7 mouse cellular contexts compared by ENCODE assay signal in the genomic region with DNA sequence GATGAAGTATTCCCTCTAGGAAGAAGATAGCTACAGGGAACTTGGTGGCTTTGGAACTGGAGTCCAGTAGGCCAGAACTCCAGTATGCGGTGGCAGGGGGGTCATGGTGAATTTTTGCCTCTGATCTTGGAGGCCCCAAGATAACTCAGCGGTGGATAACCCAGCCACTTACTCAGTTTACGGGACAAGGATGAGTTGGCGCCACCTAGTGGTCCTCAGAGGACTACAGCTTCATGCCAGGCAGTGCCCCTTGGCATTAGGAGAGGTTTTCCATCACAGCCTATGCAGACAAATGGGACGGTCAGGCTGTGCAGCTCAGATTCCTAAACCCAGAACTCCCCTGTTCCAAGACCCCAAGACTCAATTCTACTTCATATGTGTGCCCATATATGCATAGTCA. TPM values are rescaled to one million over a fixed set of nuclear protein-coding genes. Genes with fewer than 3 reads are reported as not detected.
DNase-seq lines count a peak whose midpoint lies in the region; ATAC-seq and TF ChIP-seq lines count a peak whose summit lies in the region.

No protein-coding gene starts in this region.

- H3K4me1 ChIP-seq in CH12.LX (ENCODE audit: control insufficient read depth in 1 of 2, insufficient read depth in 2 of 2), result peaks cover 7 to 33% of the 10 kb centered on the region in 2 experiments
- H3K4me1 ChIP-seq in forebrain, embryonic 16.5 days (replicated peaks; ENCODE audit: control insufficient read depth, insufficient read depth, low read length), result peaks cover 11% of the 10 kb centered on the region
- peaks cover 33% of the 10 kb centered on the region for H3K4me1 ChIP-seq in lung, adult 2 months (ENCODE audit: control insufficient read depth, insufficient read depth, low read length)

- TF ChIP-seq CTCF in C2C12 (IDR thresholded peaks at IDR 0.05; ENCODE audit: control insufficient read depth, insufficient read depth, insufficient read length), result peak; percentile 91
- peak; percentile 92 to 98 for TF ChIP-seq CTCF in CH12.LX (conservative IDR thresholded peaks at IDR 0.05 in 1 of 2, IDR thresholded peaks at IDR 0.05 in 1 of 2; ENCODE audit: low read depth in 2 of 2, low read length in 2 of 2)
- peak; percentile 94 for TF ChIP-seq CTCF in lung, adult 2 months (IDR thresholded peaks at IDR 0.05; ENCODE audit: insufficient read depth, low read length)

- 0 out of 2 replicates have a peak, but pooled peaks have one; percentile 23 for ATAC-seq in cerebellum, adult (ENCODE audit: insufficient number of reproducible peaks, low FRiP score, low TSS enrichment)
- ATAC-seq in forebrain, embryonic 16.5 days, result peak; percentile 52; the same call in 1 of the 2 replicates

- dilution Hi-C loops in CH12.LX (cut with MboI; ENCODE audit: extremely low pct_ligation_motif_present, extremely low pct_unique_long_range_greater_than_20kb, low sequenced_read_pairs), result no loop called here

- TF ChIP-seq EP300 in CH12.LX (IDR thresholded peaks at IDR 0.05; ENCODE audit: low read length), result no peak

- no peak overlapping the region for H3K9ac ChIP-seq in CH12.LX (ENCODE audit: insufficient read depth, low read depth)
- no peak overlapping the region for H3K9ac ChIP-seq in forebrain, embryonic 16.5 days (replicated peaks; ENCODE audit: low read depth, low read length)

- no peaks in the 10 kb centered on the region for H3K9me3 ChIP-seq in CH12.LX (replicated peaks; ENCODE audit: low read length)
- no peaks in the 10 kb centered on the region for H3K9me3 ChIP-seq in forebrain, embryonic 16.5 days (ENCODE audit: control insufficient read depth, low read length)

- H3ac ChIP-seq in C2C12 (ENCODE audit: control insufficient read depth, insufficient read length, low read depth), result no peak overlapping the region

- peaks cover 54% of the 10 kb centered on the region for H3K79me2 ChIP-seq in C2C12 (ENCODE audit: control insufficient read depth, insufficient read depth)
- peaks cover 6% of the 10 kb centered on the region for H3K79me2 ChIP-seq in CH12.LX (replicated peaks; ENCODE audit: control insufficient read depth, extremely low read depth, insufficient read depth, poor library complexity, severe bottlenecking)

- in situ Hi-C loops in CH12.LX (cut with MboI; ENCODE audit: low pct_ligation_motif_present, low pct_unique_long_range_greater_than_20kb, low sequenced_read_pairs), result no loop called here

- 21% methylated on average over 5 of the region's 5 CpGs for WGBS in forebrain, embryonic 16.5 days
- 9% methylated on average over 5 of the region's 5 CpGs for WGBS in lung, adult 2 months

- peaks cover 75% of the 10 kb centered on the region for H3K36me3 ChIP-seq in C2C12 (ENCODE audit: control insufficient read depth, insufficient read depth)
- H3K36me3 ChIP-seq in CH12.LX (replicated peaks in 1 of 2; ENCODE audit: control insufficient read depth in 1 of 2, insufficient read depth in 1 of 2, low read length in 1 of 2), result peaks cover 60 to 93% of the 10 kb centered on the region in 2 experiments
- peaks cover 18% of the 10 kb centered on the region for H3K36me3 ChIP-seq in forebrain, embryonic 16.5 days (ENCODE audit: control insufficient read depth, insufficient read depth)

- peak; percentile 64 for TF ChIP-seq RAD21 in CH12.LX (IDR thresholded peaks at IDR 0.05; ENCODE audit: low read depth, low read length)

- DNase-seq in CH12.LX (ENCODE audit: extremely low read depth), result peak; percentile 87
- peak; percentile 90 for DNase-seq in induced T-regulatory cell, adult 2 months (ENCODE audit: low read depth)
- peak; percentile 75 for DNase-seq in lung, adult 2 months
- peak; percentile 84 to 90 for DNase-seq in right cerebral cortex, adult 2 months (ENCODE audit: low spot score in 2 of 2)

- no peak overlapping the region for H3K27ac ChIP-seq in CH12.LX (ENCODE audit: insufficient read depth, low read depth)
- H3K27ac ChIP-seq in forebrain, embryonic 16.5 days (ENCODE audit: low read length), result no peak overlapping the region

- TF ChIP-seq POLR2A in CH12.LX (IDR thresholded peaks at IDR 0.05; ENCODE audit: low read depth, low read length), result no peak
- TF ChIP-seq POLR2A in lung, adult 2 months (IDR thresholded peaks at IDR 0.05; ENCODE audit: borderline replicate concordance, extremely low read depth, low read depth, low read length), result no peak

- no peaks in the 10 kb centered on the region for H3K27me3 ChIP-seq in C2C12 (ENCODE audit: control insufficient read depth, insufficient read depth, insufficient read length)
- H3K27me3 ChIP-seq in CH12.LX (replicated peaks), result no peaks in the 10 kb centered on the region
- no peaks in the 10 kb centered on the region for H3K27me3 ChIP-seq in forebrain, embryonic 16.5 days (replicated peaks; ENCODE audit: control insufficient read depth, insufficient read depth, low read length)

- peaks cover 33% of the 10 kb centered on the region for H3K79me3 ChIP-seq in C2C12 (ENCODE audit: low read depth)

- H3K4me3 ChIP-seq in C2C12 (ENCODE audit: insufficient read depth, poor library complexity, severe bottlenecking) (no peak overlapping the region), CH12.LX (replicated peaks in 1 of 3; ENCODE audit: low read depth in 2 of 3, low read length in 2 of 3, poor library complexity in 1 of 3) (no peak overlapping the region)
- H3K4me3 ChIP-seq in forebrain, embryonic 16.5 days (replicated peaks; ENCODE audit: low read length), result no peak overlapping the region
- H3K4me3 ChIP-seq in lung, adult 2 months (replicated peaks; ENCODE audit: extremely low read depth, low read depth, low read length), result no peak overlapping the region

- no peak overlapping the region for H3K4me2 ChIP-seq in CH12.LX (ENCODE audit: insufficient read depth, low read depth, poor library complexity, severe bottlenecking)
- no peak overlapping the region for H3K4me2 ChIP-seq in forebrain, embryonic 16.5 days (ENCODE audit: low read length)

TF ChIP-seq in C2C12, 6 proteins besides CTCF, POLR2A, EP300 and RAD21:
- no peak for TF ChIP-seq MAX (IDR thresholded peaks at IDR 0.05)
- no peak for TF ChIP-seq USF1 (IDR thresholded peaks at IDR 0.05; ENCODE audit: low read depth)
TF ChIP-seq in C2C12: peak in this region for 0.

TF ChIP-seq in CH12.LX, 34 proteins besides CTCF, POLR2A, EP300 and RAD21:
- TF ChIP-seq USF2 (conservative IDR thresholded peaks at IDR 0.05; ENCODE audit: low read depth, low read length) (no peak), KAT2A (IDR thresholded peaks at IDR 0.05; ENCODE audit: insufficient replicate concordance, low read length) (no peak), SMC3 (IDR thresholded peaks at IDR 0.05; ENCODE audit: low read depth, low read length) (peak; percentile 86), MAX (IDR thresholded peaks at IDR 0.05; ENCODE audit: low read length) (no peak)

RNA-seq across cellular contexts. Expression of gene Git1, which starts 8.0 kb away (rescaled TPM):
- polyA plus RNA-seq in C2C12 (2012; fragmentation: generic; extraction: Trizol) (56.7 TPM), CH12.LX (2012; ENCODE audit: insufficient read length, low read depth) (53.3 and 57.8 TPM in 2 replicates)
- total RNA-seq in CH12.LX (2012; rRNA removed) (28.9 and 30.8 TPM in 2 replicates), CH12.LX (2014; rRNA removed) (8.0 and 8.8 TPM in 2 replicates)
- 14.1 and 16.3 TPM in 2 replicates for polyA plus RNA-seq in forebrain, embryonic 16.5 days (2015; fragmentation: Nextera tagmentation; extraction: Ambion mirVana)
- 112 TPM in 2 replicates for polyA plus RNA-seq in lung, adult 2 months (2012; rRNA removed)

RNA-seq across cellular contexts. Expression of gene Ankrd13b, which starts 11.9 kb away (rescaled TPM):
- polyA plus RNA-seq in C2C12 (2012; fragmentation: generic; extraction: Trizol), result 64.3 TPM
- 1.7 and 1.9 TPM in 2 replicates for total RNA-seq in CH12.LX (2012; rRNA removed)
- 0.53 and 0.55 TPM in 2 replicates for total RNA-seq in CH12.LX (2014; rRNA removed)
- 2.7 and 2.8 TPM in 2 replicates for polyA plus RNA-seq in CH12.LX (2012; ENCODE audit: insufficient read length, low read depth)
- polyA plus RNA-seq in forebrain, embryonic 16.5 days (2015; fragmentation: Nextera tagmentation; extraction: Ambion mirVana), result 33.1 and 38.4 TPM in 2 replicates
- 21.8 and 22.4 TPM in 2 replicates for polyA plus RNA-seq in lung, adult 2 months (2012; rRNA removed)

RNA-seq across cellular contexts. Expression of gene Abhd15, which starts 13.5 kb away (rescaled TPM):
- 1.5 TPM for polyA plus RNA-seq in C2C12 (2012; fragmentation: generic; extraction: Trizol)
- total RNA-seq in CH12.LX (2012; rRNA removed), result 0.38 and 0.63 TPM in 2 replicates
- total RNA-seq in CH12.LX (2014; rRNA removed), result 0.08 and 0.11 TPM in 2 replicates
- 0.23 and 0.38 TPM in 2 replicates for polyA plus RNA-seq in CH12.LX (2012; ENCODE audit: insufficient read length, low read depth)
- polyA plus RNA-seq in forebrain, embryonic 16.5 days (2015; fragmentation: Nextera tagmentation; extraction: Ambion mirVana), result 1.4 and 1.8 TPM in 2 replicates
- polyA plus RNA-seq in lung, adult 2 months (2012; rRNA removed), result 3.8 and 5.9 TPM in 2 replicates

RNA-seq across cellular contexts. Expression of gene Trp53i13, which starts 14.4 kb away (rescaled TPM):
- polyA plus RNA-seq in C2C12 (2012; fragmentation: generic; extraction: Trizol), result 18.2 TPM
- 11.1 and 12.8 TPM in 2 replicates for total RNA-seq in CH12.LX (2012; rRNA removed)
- total RNA-seq in CH12.LX (2014; rRNA removed), result 6.4 and 6.7 TPM in 2 replicates
- 12.6 and 14.9 TPM in 2 replicates for polyA plus RNA-seq in CH12.LX (2012; ENCODE audit: insufficient read length, low read depth)
- polyA plus RNA-seq in forebrain, embryonic 16.5 days (2015; fragmentation: Nextera tagmentation; extraction: Ambion mirVana), result 13.0 and 14.9 TPM in 2 replicates
- polyA plus RNA-seq in lung, adult 2 months (2012; rRNA removed), result 31.8 and 41.5 TPM in 2 replicates

RNA-seq across cellular contexts. Expression of gene Gm10392, which starts 17.6 kb away (rescaled TPM):
- not detected for polyA plus RNA-seq in C2C12 (2012; fragmentation: generic; extraction: Trizol)
- total RNA-seq in CH12.LX (2012; rRNA removed), result 0.13 TPM in 1 of 2 replicates, not detected in the other
- 0.30 TPM in 1 of 2 replicates, not detected in the other for total RNA-seq in CH12.LX (2014; rRNA removed)
- polyA plus RNA-seq in CH12.LX (2012; ENCODE audit: insufficient read length, low read depth), result 0.17 and 0.53 TPM in 2 replicates
- not detected in 2 replicates for polyA plus RNA-seq in forebrain, embryonic 16.5 days (2015; fragmentation: Nextera tagmentation; extraction: Ambion mirVana)
- 0.08 TPM in 1 of 2 replicates, not detected in the other for polyA plus RNA-seq in lung, adult 2 months (2012; rRNA removed)
